Mouse (Mus musculus) B cell, adult 2 months (primary cell): ENCODE results near the gene Mgat5b.

Source experiments
- DNase-seq, 2 experiments: peaks; one replicate each; pipeline ENCODE4 v3.0.0; 2022

The Mgat5b gene

DNA sequence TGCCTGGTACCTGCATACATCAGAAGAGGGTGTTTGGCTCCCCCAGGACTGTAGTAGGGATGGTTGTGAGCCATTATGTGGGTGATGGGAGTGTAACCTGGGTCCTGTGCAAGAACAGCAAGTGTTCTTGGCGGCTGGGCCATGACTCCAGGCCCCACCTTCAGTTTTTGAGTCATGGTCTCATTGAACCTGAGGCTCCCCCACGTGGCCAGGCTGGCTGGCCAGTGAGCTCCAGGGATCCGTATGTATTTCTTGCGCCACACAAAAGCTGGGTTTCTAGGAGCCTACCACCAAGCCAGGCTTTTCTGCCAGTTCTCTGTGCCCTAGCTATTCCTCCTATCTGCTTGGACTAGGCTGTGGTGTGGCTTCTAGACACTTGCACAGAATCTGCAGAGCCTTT is 63.9 kb downstream of the Mgat5b start:
- DNase-seq = no peak

DNA sequence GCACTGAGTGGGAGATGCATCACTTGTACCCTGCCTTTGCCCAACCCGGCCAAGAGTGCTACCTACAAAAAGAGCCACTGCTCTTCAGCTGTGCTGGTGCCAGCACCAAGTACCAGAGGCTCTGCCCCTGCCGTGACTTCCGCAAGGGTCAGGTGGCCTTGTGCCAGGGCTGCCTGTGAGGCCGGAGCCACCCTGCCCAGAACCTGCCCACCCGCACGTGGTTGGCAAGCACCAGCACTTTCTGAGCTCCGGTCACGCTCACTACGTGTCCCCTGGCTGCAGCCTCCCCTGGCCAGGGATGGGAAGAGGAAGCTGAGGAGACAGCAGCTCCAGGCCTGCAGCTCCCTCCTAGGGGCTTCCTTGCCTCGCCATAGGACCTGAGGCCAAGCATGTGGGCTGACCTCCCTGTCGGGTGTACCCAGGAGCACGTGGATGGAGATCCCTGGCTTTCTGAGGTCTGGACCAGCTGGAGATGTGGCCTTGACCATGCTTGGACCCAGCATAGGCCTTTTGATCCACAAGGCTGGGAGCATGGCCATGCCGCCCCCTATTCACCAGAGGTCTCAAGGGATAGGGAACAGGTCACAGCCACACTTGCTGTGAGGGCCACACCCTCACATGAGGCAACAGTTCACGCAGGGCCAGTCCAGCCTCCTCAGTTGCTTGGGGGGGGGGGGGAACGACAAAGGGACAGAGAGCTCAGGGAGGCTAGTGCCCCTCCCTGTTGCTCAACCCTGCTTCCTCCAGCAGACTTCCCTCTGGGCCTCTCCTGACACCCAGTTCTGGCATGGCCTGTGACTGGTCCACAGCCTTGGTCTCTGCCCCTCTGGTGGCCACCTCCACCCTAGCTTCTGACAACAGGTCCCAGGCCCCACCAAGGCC is 67.1 kb downstream of the Mgat5b start:
- no peak for DNase-seq

DNA sequence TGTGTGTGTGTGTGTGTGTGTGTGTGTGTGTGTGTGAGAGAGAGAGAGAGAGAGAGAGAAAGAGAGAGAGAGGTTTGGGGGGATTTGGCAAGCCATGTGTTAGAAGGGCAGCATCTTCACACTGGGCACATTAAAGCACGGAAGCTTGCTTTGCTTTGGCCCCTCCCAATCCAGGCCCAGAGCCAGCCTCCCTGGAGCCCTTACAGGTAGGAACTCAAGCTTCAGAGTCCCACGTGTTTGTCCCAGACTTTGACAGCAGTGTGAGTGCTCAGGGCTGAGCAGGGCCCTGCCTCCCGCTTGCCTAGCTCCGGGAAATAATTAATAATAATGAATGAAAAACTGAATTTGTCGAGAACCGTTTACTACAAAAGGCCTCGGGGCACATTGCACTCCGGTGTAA is 69.5 kb downstream of the Mgat5b start:
- no peak for DNase-seq

DNA sequence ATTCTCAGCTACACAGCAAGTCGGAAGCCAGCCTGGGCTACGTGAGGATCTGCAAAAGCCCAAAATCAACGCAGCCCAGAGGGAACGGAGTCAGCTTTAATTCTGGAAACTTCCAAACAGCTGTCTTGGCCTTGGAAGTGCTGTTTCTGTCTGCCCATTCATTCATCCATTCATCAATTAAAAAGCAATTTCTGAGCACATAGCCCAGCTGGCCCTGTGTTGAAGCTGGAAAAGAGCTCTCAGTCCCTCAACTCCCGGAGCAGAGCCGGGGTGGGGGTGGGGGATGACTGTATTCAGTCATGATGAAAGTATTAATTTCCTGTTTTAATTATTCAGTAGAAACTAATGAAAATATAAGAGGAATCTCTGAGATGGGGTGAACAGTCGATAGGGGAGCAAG is 71.6 kb downstream of the Mgat5b start:
- no peak for DNase-seq

DNA sequence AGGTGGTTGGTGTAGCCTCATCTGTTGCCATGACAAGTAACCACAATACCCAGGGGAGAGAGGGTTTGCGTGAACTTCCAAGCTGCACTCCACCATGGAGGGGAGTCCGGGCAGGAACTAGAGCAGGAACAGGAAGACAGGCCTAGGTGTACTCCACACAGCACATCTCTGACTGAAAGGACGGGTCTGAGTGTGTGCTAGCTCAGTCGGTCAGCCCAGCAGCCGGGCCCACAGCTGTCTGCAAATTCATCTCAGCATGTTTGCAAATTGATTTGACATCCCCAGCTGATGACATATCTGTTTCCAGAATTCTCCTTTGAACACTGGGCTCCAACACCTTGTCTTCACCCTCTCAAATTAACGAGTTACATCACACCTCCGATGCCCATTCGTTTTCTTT is 72.7 kb downstream of the Mgat5b start:
- DNase-seq = no peak

DNA sequence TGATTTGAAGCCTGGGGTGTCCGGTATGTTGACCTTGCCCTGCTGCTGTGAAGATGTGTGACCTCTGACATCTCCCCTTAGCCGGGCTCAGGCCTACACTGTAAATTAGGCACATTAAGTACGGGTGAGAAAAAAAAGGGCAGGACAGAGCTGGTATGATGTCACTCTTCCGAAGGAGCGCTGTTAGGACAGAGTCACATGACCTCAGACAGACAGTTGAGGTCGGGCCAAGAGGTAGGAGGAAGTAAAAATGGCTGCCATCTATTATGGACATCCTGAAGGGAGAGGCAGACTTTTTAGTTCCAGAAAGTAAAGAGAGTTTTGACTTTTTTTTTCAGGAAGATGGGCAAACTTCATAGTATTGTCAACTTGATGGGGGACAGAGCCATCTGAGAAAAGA is 73.3 kb downstream of the Mgat5b start:
- DNase-seq = no peak

DNA sequence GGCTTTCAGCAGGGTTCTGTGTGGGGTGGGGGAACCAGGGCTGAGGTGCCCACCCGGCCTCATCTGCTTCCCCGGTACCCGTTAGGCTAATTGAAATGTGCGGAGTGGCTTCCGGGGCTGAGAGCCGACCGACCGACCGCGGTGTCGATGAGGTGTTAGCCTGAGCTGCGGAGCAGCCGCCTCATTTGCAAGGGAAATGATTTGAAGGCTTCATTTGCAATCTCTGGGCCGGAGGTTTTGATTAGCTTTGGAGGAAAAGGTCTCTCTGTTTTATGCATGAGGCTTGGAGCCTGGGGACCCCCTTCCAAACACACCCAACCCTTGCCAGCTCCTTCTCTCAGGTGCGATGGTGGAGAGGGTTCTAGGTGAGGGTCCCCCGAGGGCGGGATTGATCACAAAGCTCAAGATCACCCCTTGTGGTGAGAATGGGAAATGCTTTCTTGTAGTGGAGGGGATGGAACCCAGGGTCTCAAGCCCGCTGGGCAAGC is 75.5 kb downstream of the Mgat5b start:
- peak; percentile 45 to 47 for DNase-seq

DNA sequence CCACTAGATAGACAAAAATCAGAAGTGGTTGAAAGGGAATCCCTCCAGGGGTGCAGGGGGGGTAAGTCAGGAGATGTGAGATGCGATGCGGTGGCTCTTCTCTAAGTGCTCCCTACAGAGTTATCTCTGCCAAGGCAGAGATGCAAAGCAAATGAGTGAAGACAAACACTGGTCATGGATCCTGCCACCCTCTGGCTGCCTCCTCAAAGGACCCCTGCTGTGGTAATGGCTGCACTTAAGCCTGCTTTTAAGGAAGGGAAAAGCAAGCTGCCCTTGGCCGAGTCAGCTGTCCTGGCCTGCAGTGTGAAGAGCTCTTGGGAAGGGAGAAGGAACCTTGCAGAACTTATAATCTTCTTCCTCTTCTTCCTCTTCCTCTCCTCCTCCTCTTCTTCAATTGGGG is 78.3 kb downstream of the Mgat5b start:
- DNase-seq = no peak

DNA sequence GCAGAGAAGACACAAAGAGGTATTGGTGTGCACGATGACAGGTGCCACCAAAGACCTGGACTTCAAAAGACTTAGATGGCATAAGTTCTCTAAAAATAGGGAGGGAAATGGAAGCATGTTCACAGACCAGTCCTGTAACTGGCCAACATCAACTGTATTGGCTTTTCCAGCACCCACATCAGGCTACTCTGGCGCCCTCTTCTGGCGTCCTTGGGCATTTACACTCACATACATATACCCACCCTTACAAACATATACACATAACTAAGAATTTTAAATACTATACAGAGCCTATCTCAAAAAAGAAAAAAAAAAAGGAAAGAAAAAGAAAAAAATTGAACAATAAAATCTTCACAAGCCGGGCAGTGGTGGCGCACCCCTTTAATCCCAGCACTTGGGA is 80.3 kb downstream of the Mgat5b start:
- peak; percentile 10 to 32 for DNase-seq

DNA sequence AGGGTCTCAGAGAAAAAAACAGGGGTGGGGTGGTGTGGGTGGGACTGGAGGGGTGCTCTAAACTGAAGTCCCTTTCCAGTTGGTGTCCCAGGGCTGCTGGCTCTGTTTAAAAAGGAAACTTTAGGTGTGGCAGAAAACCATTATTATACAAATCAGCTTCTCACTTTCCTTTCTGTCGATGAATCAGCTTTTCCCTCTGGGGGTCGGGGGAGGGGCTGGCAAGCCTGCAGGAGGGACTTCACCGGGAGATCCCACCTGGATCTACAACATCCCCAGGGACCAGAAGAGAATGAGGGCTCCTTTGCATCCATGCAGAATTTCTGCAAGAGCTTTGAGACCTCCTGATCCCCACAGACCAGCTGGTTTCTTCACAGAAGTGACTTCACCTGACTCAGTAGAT is 81.6 kb downstream of the Mgat5b start:
- DNase-seq = no peak

DNA sequence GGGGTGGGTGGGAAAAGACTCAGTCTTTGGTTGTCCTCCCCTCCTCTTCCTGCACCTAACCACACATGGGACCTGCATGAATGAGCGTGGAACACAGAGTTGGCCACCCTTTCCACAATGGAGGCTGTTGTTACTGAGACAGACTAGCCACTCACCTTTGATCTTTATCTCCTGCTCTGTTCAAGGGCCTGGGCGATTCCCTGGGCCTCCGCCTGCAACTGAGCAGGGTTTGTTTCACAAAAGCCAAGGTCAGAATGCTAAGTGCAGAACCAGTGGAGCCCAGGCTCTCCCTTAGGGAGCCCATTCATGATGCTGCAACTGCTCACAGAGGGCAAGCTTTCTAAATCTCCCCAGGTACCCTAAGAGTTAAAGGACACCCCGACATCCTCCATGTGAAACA is 83.1 kb downstream of the Mgat5b start:
- no peak for DNase-seq

DNA sequence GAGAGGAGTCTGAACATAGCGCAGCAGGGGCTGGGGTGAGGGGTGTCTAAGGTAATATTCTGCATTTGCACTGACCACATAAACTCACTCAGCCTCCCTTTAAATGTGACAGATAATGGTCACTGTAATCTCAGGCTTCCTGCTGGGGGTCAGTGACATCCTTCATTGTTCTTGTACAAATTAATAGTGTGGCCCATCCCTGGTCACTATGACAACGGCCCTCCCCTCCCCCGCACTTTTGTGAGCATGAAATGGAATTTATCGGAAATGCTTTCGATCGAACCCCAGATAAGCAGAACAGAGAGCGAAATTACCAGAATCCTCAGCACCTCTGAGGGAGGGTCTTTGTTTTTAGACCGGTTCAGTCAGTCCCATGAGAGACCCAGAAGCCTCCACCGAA is 84.8 kb downstream of the Mgat5b start:
- DNase-seq = no peak

DNA sequence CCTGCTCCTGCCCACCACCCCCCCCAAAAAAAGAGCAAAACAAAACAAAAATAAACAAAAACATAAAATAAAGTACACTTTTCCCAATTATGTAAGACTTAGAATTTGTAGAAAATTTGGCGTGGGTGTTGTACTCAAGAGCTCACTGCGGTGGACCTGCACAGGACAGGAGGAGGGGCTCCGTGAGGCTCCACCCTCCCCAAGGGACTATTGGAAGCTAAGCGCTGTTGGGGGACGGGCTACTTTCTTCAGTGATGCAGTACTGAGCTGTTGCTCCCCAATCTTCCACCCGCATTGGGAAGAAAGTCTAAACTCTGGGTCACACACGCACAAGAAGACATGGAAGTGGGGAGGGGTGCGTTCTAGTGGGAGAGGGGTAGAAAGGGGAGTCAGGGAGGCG is 85.6 kb downstream of the Mgat5b start:
- DNase-seq = no peak

DNA sequence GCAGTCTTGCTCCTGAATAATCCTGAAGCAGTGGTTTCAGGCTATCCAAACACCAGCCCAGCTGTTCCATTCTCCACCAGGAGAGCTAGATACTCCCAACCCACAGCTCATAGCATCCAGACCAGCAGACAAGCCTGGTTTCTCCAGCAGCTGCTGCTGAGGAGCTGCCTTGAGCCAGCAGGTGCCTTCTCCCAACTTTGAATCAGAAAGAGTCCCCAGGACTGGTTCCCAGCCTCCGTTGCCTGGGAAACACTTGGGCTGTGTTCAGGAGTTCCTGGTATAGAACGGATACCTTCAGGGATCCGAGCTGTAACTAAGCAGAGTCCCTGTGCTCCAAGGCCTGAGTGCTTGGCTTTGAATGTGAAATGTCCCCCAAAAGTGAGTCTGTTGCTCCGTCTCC is 98.8 kb downstream of the Mgat5b start:
- DNase-seq = no peak

DNA sequence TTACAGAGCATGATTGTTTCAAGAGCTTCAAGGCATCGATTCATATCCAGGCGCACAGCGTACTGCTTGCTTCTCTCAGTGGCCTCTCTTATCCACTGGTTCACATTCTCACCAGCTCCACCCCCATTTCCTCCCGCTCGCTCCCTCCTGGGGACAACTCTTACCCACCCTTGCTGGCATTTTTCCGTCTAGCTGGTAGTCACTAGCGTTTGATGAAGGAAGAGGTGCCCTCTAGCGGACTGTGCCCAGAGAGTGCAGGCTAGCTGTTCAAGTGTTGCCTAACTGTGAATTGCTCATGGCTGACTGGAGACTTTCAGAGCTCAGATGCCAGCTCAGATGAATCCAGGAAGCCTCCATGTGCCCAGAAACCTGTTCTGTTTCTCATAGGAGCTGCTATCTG is 99.7 kb downstream of the Mgat5b start:
- DNase-seq = peak; percentile 54 to 58

DNA sequence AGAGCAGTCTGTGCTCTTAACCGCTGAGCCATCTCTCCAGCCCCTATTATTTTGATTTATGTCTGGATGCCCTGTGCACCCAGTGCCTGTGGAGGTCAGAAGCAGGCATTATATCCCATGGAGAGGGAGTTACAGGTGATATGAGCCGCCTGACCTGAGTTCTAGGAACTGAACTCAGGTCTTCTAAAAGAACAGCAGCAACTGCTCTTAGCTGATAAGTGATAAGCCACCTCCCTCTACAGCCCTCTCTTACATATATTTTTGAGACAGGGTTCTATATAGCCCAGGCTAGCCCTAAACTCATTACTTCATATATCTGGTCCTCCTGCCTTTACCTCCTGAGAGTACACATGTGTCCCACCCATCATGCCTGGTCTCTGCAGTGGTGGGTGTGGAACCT is 102.4 kb downstream of the Mgat5b start:
- no peak for DNase-seq

DNA sequence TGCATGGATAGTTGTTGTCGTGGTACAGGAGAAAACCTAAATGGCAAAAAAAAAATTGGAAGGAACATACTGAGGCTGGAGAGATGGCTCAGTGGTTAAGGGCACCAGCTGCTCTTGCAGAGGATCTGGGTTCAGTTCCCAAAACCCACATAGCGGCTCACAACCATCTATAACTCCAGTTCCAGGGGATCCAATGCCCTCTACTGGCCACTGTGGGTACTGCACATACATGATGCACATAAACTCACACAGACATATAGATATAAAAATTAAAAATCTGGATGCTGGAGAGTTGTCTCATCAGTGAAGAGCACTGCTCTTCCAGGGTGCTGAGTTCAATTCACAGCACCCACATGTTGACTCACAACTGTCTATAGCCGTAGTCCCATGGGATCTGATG is 104.9 kb downstream of the Mgat5b start:
- DNase-seq = peak; percentile 14 to 18

DNA sequence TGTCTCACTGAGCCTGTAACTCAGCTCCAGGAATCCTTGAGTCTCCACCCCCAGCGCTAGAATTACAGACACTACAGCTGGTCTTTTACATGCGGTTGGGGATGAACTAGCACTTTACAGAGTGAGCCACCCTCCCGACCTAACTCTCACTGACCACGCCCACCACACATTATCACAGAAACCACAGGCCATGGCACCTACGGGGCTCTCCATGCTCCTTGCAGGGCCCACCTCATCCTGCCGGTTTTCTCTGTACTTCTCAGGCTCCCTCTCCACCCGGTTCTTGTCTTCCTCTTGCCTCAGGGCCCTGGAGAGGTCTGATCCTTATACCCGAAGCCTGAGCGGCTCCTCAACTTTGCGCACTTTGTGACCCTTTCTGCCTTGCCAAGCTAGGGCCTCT is 109.0 kb downstream of the Mgat5b start:
- DNase-seq = no peak

DNA sequence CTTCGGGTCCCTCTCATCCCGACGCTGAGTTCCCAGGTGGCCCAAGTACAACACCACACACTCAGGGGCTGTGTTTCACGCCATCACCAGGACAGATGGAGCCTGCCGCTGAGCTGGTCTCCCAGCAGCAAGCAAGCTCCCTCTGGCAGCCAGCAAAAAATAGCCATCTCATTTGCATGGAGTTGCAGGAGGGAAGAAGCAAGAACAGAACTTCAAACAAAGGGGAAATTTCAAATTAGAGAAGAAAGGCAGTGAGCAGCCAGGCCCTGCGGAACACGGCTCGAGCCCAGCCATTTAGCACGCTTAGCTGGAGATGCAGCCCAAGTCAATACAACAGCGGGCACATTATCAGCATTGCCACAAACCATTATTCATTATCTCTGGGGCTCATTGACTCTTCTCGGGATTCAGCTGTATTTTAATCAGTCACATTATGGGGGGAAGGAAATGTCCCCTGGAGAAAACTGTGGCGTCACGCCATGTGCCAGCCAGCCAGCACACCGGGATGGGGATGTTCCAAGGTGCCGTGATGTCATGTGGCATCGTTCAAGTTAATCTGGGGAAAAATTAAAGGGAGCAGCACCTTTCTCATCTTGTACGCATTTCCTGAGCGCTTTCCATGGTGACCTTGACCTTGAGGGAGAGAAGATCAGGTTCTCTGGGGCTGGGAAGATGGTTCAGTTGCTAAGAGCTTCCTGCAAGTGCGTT is 110.4 kb downstream of the Mgat5b start:
- no peak for DNase-seq

DNA sequence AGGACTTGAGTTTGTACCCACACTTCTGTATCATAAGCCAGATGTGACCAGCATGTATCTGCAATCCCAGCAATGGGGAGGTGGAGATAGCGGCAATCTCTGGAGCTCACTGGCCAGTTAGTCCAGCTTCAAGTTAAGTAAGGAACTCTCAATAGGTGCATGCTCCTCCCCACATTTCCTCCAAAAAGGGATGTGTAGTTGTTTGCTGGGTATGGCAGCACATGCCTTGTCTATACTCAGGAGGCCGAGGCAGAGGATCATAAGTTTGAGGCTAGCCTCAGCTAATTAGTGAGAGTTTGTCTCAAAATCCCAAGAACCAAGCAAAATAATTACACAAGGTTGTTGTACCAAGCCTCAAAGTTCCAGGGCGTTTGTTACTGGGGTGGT is 110.9 kb downstream of the Mgat5b start:
- DNase-seq = no peak

DNA sequence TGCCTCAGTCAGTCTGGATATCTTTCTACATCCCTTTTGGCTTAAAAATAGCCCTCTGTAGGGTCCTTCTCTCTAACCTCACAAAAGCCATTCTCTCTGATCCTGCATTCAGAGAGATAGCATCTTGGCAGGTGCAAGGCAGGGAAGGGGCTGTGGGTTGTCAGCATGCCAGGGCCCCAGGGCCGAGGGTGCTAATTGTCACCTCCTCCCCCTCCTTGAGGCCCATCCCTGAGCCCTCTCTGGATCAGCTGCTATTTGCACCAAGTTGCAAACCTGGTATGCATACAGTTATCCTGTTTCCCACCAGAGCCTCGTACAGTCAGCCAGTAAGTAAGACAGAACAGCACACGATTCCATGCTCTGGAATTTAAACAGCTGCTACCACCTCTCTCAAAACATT is 111.4 kb downstream of the Mgat5b start:
- no peak for DNase-seq

DNA sequence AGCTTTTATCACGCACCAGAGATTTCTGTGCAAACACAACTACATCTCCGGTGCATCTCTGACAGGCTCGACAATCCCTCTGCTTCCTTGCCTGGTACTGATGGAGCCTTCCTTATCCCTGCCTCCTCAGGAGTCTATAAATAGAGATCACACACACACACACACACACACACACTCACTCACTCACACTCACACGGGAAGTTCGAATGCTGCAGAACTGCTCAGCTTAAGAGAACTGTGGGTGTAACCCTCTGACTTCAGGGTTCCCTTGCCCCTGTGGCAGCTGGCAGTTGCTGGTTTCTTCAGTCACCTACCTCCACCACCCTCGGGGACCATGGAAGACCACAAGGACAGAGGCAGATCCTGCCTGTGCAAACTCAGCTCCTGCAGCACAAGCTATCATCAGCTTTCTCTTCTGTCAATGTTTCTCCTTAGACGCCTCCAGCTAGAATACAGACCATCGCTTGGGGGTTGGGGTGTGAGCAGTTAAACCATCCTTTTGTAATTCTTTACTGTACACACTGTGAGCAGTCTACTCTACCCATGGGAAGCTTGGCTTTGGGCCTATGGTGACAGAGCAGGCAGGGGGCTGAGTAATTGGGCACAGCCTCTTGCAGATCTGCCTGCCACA is 111.9 kb downstream of the Mgat5b start:
- DNase-seq = no peak

DNA sequence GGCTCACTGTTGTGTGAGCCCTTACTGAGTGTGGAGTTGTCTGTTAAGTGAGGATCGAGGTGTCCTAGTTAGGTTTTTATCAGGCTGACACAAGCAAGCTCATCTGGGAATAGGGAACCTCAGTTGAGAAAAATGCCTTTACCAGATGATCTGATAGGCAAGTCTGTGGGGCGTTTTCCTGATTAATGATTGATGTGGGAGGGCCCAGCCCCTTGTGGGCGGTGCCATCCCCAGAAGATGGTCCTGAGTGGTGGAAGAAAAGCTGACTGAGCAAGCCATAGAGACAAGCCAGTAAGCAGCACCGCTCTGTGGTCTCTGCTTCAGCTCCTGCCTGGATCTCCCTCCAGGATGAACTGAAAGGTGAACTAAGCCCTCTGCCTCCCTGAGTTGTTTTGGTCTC is 112.6 kb downstream of the Mgat5b start:
- DNase-seq = no peak
